ENCODE assay signal across 8 mouse cellular contexts in genomic region chr3:121349334-121350169, GRCm38 (mm10). TPM values are rescaled to one million over a fixed set of nuclear protein-coding genes. Genes with fewer than 3 reads are reported as not detected.
A peak's percentile ranks its signal among the peaks of the same experiment; 100 is the strongest.
DNase-seq lines count a peak whose midpoint lies in the region; ATAC-seq and TF ChIP-seq lines count a peak whose summit lies in the region.

No protein-coding gene starts in this region.

- H3K4me3 ChIP-seq in heart, adult 2 months = no peak overlapping the region
- H3K4me3 ChIP-seq in heart, embryonic 11.5 days (ENCODE audit: low read depth, low read length) = no peak overlapping the region
- peak overlapping the region; percentile 53 for H3K4me3 ChIP-seq in E14TG2a.4 (replicated peaks; ENCODE audit: low read length)
- H3K4me3 ChIP-seq in forebrain, embryonic 11.5 days (ENCODE audit: low read depth, low read length) = no peak overlapping the region
- H3K4me3 ChIP-seq in limb, embryonic 10.5 days = no peak overlapping the region
- H3K4me3 ChIP-seq in stomach, postnatal 0 days (ENCODE audit: low read depth, low read length) = no peak overlapping the region

- DNase-seq in heart, adult 2 months = peak in 1 of 2 experiments; percentile 39
- DNase-seq in forebrain, embryonic 11.5 days (ENCODE audit: low spot score) = no peak
- DNase-seq in limb, embryonic 10.5 days (ENCODE audit: low spot score) = no peak
- DNase-seq in stomach, postnatal 0 days (ENCODE audit: low spot score) = no peak
- no peak for DNase-seq in T-cell, adult 2 months (ENCODE audit: low spot score)
- no peak for DNase-seq in spleen, postnatal 10 days (ENCODE audit: low spot score in 2 of 2)

- intact Hi-C loops in heart, adult 2 months (cut with DNase I) = no loop called here

- TF ChIP-seq POLR2A in heart, adult 2 months (IDR thresholded peaks at IDR 0.05; ENCODE audit: insufficient read depth, low read depth, low read length) = no peak

- H3K36me3 ChIP-seq in heart, adult 2 months (ENCODE audit: control insufficient read depth, insufficient read depth, low read length) = no peaks in the 10 kb centered on the region
- H3K36me3 ChIP-seq in heart, embryonic 11.5 days (ENCODE audit: control insufficient read depth, insufficient read depth, low read length) = no peaks in the 10 kb centered on the region
- H3K36me3 ChIP-seq in E14TG2a.4 (ENCODE audit: insufficient read depth, low read length) = no peaks in the 10 kb centered on the region
- H3K36me3 ChIP-seq in forebrain, embryonic 11.5 days (ENCODE audit: control insufficient read depth, insufficient read depth, low read length) = no peaks in the 10 kb centered on the region
- no peaks in the 10 kb centered on the region for H3K36me3 ChIP-seq in limb, embryonic 10.5 days
- H3K36me3 ChIP-seq in stomach, postnatal 0 days (ENCODE audit: control insufficient read depth, insufficient read depth, low read length) = no peaks in the 10 kb centered on the region

- H3K4me2 ChIP-seq in heart, embryonic 11.5 days = no peak overlapping the region
- H3K4me2 ChIP-seq in forebrain, embryonic 11.5 days (ENCODE audit: low read depth, low read length, severe bottlenecking) = no peak overlapping the region
- H3K4me2 ChIP-seq in stomach, postnatal 0 days (replicated peaks; ENCODE audit: low read depth) = no peak overlapping the region

- 67% methylated on average over 33 of the region's 33 CpGs for WGBS in heart, adult 2 months
- 68% methylated on average over 33 of the region's 33 CpGs for WGBS in heart, embryonic 11.5 days (ENCODE audit: insufficient replicate concordance)
- WGBS in forebrain, embryonic 11.5 days = 30% methylated on average over 33 of the region's 33 CpGs
- WGBS in limb, embryonic 10.5 days = 76% methylated on average over 33 of the region's 33 CpGs
- 65% methylated on average over 33 of the region's 33 CpGs for WGBS in stomach, postnatal 0 days

- H3K27ac ChIP-seq in heart, adult 2 months = no peak overlapping the region
- no peak overlapping the region for H3K27ac ChIP-seq in heart, embryonic 11.5 days (ENCODE audit: low read depth, low read length)
- no peak overlapping the region for H3K27ac ChIP-seq in forebrain, embryonic 11.5 days (ENCODE audit: low read depth, low read length)
- peak overlapping the region; percentile 14; the same call in 1 of the 2 replicates for H3K27ac ChIP-seq in limb, embryonic 10.5 days
- H3K27ac ChIP-seq in stomach, postnatal 0 days (replicated peaks) = peak overlapping the region; percentile 77

- no peaks in the 10 kb centered on the region for H3K27me3 ChIP-seq in heart, adult 2 months (ENCODE audit: control insufficient read depth, insufficient read depth, low read length)
- H3K27me3 ChIP-seq in heart, embryonic 11.5 days (ENCODE audit: control insufficient read depth, insufficient read depth, low read length) = no peaks in the 10 kb centered on the region
- no peaks in the 10 kb centered on the region for H3K27me3 ChIP-seq in E14TG2a.4 (ENCODE audit: insufficient read depth, low read length)
- H3K27me3 ChIP-seq in forebrain, embryonic 11.5 days (ENCODE audit: control insufficient read depth, insufficient read depth, low read length) = no peaks in the 10 kb centered on the region
- no peaks in the 10 kb centered on the region for H3K27me3 ChIP-seq in limb, embryonic 10.5 days (ENCODE audit: low read depth, poor library complexity, severe bottlenecking)
- H3K27me3 ChIP-seq in stomach, postnatal 0 days (ENCODE audit: control insufficient read depth, insufficient read depth, low read length) = no peaks in the 10 kb centered on the region

- no peak for ATAC-seq in heart, embryonic 11.5 days (replicated peaks; ENCODE audit: insufficient number of reproducible peaks, low FRiP score, low TSS enrichment)
- ATAC-seq in forebrain, embryonic 11.5 days (replicated peaks; ENCODE audit: low FRiP score) = peak; percentile 52
- peak; percentile 28; the same call in 1 of the 2 replicates for ATAC-seq in stomach, postnatal 0 days (ENCODE audit: low FRiP score, low TSS enrichment)

- H3K4me1 ChIP-seq in heart, adult 2 months (ENCODE audit: control insufficient read depth, insufficient read depth, low read length) = peaks cover 10% of the 10 kb centered on the region
- H3K4me1 ChIP-seq in heart, embryonic 11.5 days (ENCODE audit: control insufficient read depth, insufficient read depth, low read length) = peaks cover 1% of the 10 kb centered on the region; the same call in 1 of the 2 replicates
- peaks cover 21% of the 10 kb centered on the region for H3K4me1 ChIP-seq in E14TG2a.4 (replicated peaks; ENCODE audit: low read depth, low read length)
- peaks cover 14% of the 10 kb centered on the region; the same call in 1 of the 2 replicates for H3K4me1 ChIP-seq in forebrain, embryonic 11.5 days (replicated peaks; ENCODE audit: control insufficient read depth, insufficient read depth, low read length)
- H3K4me1 ChIP-seq in limb, embryonic 10.5 days = peaks cover 21% of the 10 kb centered on the region
- H3K4me1 ChIP-seq in stomach, postnatal 0 days (replicated peaks; ENCODE audit: control insufficient read depth, insufficient read depth) = peaks cover 3% of the 10 kb centered on the region; the same call in 1 of the 2 replicates

- no peak for TF ChIP-seq EP300 in heart, adult 2 months (IDR thresholded peaks at IDR 0.05; ENCODE audit: insufficient read depth, low read depth, low read length)
- no peak for TF ChIP-seq EP300 in stomach, postnatal 0 days (optimal IDR thresholded peaks at IDR 0.05)

- TF ChIP-seq CTCF in heart, adult 2 months (IDR thresholded peaks at IDR 0.05) = no peak
- no peak for TF ChIP-seq CTCF in E14TG2a.4 (conservative IDR thresholded peaks at IDR 0.05; ENCODE audit: low read length)
- no peak for TF ChIP-seq CTCF in stomach, postnatal 0 days (IDR thresholded peaks at IDR 0.05; ENCODE audit: low read depth)

- H3K79me2 ChIP-seq in heart, adult 2 months (replicated peaks; ENCODE audit: control insufficient read depth, insufficient read depth, low read length) = no peaks in the 10 kb centered on the region

- H3K9me3 ChIP-seq in heart, embryonic 11.5 days (replicated peaks; ENCODE audit: control insufficient read depth, low read length) = no peaks in the 10 kb centered on the region
- no peaks in the 10 kb centered on the region for H3K9me3 ChIP-seq in E14TG2a.4 (ENCODE audit: low read length)
- no peaks in the 10 kb centered on the region for H3K9me3 ChIP-seq in forebrain, embryonic 11.5 days (ENCODE audit: control insufficient read depth, low read length)
- H3K9me3 ChIP-seq in limb, embryonic 10.5 days (replicated peaks) = no peaks in the 10 kb centered on the region; the same call in 1 of the 2 replicates
- no peaks in the 10 kb centered on the region for H3K9me3 ChIP-seq in stomach, postnatal 0 days (ENCODE audit: control insufficient read depth, low read length)

- peak overlapping the region; percentile 17; the same call in 1 of the 2 replicates for H3K9ac ChIP-seq in heart, adult 2 months (ENCODE audit: low read depth, low read length)
- no peak overlapping the region for H3K9ac ChIP-seq in heart, embryonic 11.5 days (ENCODE audit: low read depth, low read length)
- H3K9ac ChIP-seq in forebrain, embryonic 11.5 days (ENCODE audit: low read length) = peak overlapping the region; percentile 41
- H3K9ac ChIP-seq in stomach, postnatal 0 days (ENCODE audit: low read length) = peak overlapping the region; percentile 18; the same call in 1 of the 2 replicates

RNA-seq across cellular contexts. Expression of gene Alg14, which starts 58.0 kb away (rescaled TPM):
- 10 to 100 TPM in 1 of 2 experiments, 1 to 10 TPM in 1; 9.1 to 10.4 TPM for total RNA-seq in heart, adult 2 months (2021)
- polyA plus RNA-seq in heart, adult 2 months (2012; rRNA removed) = 12.5 and 19.9 TPM in 2 replicates
- polyA plus RNA-seq in heart, embryonic 11.5 days (2014; fragmentation: Nextera tagmentation; extraction: Ambion mirVana) = 38.2 and 42.2 TPM in 2 replicates
- 28.9 and 30.2 TPM in 2 replicates for polyA plus RNA-seq in forebrain, embryonic 11.5 days (2014; fragmentation: Nextera tagmentation; extraction: Ambion mirVana)
- polyA plus RNA-seq in limb, embryonic 10.5 days (2016; fragmentation: Nextera tagmentation; extraction: Ambion mirVana) = 26.0 and 35.0 TPM in 2 replicates
- 35.3 and 35.7 TPM in 2 replicates for polyA plus RNA-seq in stomach, postnatal 0 days (2015; fragmentation: Nextera tagmentation; extraction: Ambion mirVana)

Comparison
In these comparisons a context has a peak if more than half of its experiments do, and no peak if none do; other contexts are left out.
1. H3K27ac ChIP-seq: peak in limb, embryonic 10.5 days (single experiment) and stomach, postnatal 0 days (single experiment); none in heart, adult 2 months (single experiment), heart, embryonic 11.5 days (single experiment) and forebrain, embryonic 11.5 days (single experiment).